Mouse (Mus musculus) megakaryocyte-erythroid progenitor cell, adult 5-6 weeks (primary cell): ENCODE measurements at regions not wholly inside any gene's neighbourhood (a gene's known extent, or its start where the extent isn't known, plus 50 kb on each side); places are given as distances from the start of the nearest gene placed in this dataset.

Source experiments
- ATAC-seq: replicated peaks from 2 replicates; pipeline ENCODE4 v1.8.0; 2016; ENCODE audit warnings: mild to moderate bottlenecking, inconsistent platforms; ENCODE audit not compliant: severe bottlenecking, poor library complexity, low FRiP score, low TSS enrichment

GRCm38 (mm10) chr16:24259711-24260230 lies 133.5 kb upstream of the Lpp start:
- ATAC-seq: no peak

DNA sequence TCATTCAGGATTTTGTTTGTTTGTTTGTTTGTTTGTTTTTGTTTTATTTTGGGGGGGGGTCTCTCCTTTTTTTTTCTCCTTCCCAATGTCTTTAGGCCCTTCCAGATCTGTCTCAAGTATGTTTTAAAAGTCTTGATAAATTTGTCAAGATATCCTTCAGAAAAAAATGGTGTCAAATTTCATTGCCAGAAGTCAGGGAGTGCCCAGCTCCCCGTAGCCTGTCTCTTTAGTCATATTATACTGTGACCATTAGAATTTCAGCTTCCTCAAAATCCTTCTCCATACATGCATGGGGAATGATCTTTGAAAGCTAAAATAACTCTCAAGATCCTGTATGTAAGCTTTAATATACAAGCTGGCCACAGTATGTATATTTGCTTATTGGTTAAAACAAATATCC lies 134.3 kb upstream of the Lpp start:
- no peak for ATAC-seq

- no peak for ATAC-seq
These were observed 138.3 kb upstream of the Lpp start for GRCm38 (mm10) chr16:24255037-24255436.

- no peak for ATAC-seq
These were observed 138.7 kb upstream of the Lpp start for GRCm38 (mm10) chr16:24254590-24254989.

GRCm38 (mm10) chr16:24254143-24254542 lies 139.2 kb upstream of the Lpp start:
- ATAC-seq: no peak

DNA sequence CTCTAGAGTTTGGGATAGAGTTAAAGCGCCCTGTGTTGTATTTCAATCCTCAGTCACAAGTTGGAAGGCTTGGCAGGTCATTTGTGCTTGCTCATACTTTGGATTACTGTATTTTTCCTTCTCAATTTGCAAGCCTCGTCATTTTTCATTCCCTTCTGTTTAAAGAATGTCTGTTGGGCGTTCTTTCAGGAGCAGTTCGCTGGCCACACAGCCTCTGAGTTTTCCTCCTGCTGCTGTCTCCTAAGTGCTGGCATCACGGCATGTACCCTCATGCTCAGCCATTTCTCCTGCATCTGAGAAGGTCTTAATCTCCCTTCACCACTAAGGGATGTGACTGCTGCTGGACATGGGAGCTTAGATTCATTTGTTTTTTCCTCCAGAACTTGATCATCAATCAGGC lies 146.0 kb upstream of the Lpp start:
- ATAC-seq: no peak

- peak; percentile 42 for ATAC-seq
These were observed 155.2 kb upstream of the Lpp start for GRCm38 (mm10) chr16:24238075-24238555.

DNA sequence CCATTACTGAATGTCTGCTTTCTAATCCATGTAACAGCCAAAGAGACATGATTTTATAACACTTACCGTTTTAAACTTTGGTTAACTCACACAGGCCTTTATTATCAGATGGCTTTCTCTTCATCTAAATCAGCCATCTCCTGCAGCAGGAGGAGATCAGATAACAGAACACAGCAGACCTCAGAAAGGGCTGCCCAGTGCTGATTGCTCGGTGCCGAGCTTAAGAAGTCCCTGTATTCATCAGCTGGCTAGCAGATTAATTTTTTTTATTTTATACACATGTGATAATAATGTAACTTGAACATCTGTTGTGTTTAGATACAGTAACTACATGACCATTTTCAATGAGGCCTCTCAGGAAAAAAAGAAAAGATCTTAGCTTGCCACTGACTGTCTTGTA lies 155.9 kb upstream of the Lpp start:
- ATAC-seq: peak; percentile 72

GRCm38 (mm10) chr16:24237013-24237412 lies 156.3 kb upstream of the Lpp start:
- no peak for ATAC-seq

GRCm38 (mm10) chr16:24236511-24236910 lies 156.8 kb upstream of the Lpp start:
- ATAC-seq: no peak

DNA sequence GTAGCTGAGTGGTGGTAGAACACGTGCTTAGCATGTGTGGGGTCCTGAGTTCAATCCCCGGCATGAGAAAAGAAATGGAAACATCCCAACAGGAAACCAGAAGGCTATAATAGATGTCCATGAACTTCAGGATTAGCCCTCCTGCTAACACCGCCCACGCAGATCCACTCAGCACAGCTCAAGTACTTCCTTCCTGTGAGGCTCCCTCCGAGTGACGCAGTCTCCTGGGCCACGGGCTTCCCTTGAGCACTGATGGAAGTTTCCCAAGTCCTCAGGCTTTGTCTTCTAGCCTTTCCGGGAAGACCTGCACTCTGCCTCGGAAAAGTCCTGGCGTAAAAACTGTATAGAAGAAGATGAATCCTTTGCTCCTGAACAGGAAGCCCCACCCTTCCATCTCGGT lies 158.5 kb upstream of the Lpp start:
- no peak for ATAC-seq

- no peak for ATAC-seq
These were observed 161.2 kb upstream of the Lpp start for GRCm38 (mm10) chr16:24232001-24232530.

DNA sequence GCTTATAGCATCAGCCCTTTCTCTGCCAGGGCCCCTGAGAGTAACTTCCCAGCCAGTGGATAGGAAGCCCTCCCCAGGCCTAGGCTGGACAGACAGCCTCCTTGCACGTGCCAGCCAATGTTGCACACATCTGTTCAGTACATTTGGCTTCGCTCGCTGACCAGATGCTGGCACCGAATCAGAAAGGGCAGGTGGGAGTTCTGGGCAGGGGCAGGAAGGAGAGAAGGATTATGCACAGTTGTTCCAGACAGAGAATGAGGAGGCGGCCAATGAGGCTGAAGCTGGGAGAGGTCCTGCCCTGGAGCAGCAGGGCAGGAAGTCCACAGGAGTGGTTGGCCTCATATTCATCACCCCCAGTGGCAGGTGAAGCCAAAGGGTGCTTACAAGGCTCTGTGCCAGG lies 161.8 kb upstream of the Lpp start:
- ATAC-seq: no peak

GRCm38 (mm10) chr16:24229002-24229607 lies 164.2 kb upstream of the Lpp start:
- ATAC-seq: no peak

DNA sequence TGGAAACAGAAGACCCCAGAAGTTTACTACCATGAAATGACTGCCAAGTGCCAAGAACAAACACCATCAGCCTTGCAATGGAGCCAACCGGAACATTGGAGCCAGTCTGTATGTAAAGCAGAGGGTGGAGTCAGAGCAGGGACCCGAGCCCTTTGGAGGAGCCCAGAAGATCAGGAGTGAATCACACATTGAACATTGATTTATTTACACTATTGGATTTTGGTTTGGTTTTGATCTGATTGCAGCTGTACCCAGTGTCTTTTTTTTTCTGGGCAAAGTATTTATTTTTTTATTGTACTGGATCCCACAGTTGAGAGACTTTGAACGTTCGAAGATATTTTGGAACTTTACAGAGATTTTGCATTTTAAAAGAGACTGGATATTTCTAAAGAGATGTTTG lies 167.4 kb upstream of the Lpp start:
- no peak for ATAC-seq

- no peak for ATAC-seq
These were observed 168.2 kb upstream of the Lpp start for GRCm38 (mm10) chr16:24225090-24225489.

DNA sequence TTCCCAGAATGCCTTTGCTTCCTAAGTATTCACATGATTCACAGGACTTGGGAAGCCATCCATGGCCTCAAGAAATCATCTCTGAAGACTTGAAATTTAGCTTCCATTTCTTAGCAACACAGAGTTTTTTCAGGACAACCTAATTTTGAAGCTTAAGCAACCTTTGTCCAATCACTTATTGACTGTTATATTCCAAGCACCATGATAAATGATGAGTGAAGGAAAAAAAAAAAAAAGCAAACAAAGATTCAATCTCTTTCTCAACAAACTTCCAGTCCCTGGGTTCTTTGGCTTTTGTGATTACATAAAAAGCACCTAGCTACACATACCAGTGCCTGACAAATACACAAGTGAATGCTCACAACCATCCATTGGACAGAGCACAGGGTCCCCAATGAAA lies 169.4 kb upstream of the Lpp start:
- no peak for ATAC-seq

DNA sequence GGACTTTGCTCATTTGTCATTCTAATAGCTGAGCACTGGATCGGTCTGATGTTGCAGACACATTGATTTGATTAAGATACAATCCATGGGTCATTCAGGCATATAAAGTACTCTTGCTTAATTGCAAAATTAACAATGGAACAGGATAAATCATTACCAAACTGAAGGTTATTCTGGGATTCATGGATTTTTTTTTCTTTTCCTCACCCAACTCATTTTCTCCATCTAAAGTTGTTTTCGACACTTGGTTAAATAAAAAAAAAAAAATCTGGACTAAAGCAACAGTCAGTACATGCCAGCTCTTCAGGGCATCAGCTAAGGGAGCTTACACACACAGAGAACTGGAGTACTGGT lies 169.8 kb upstream of the Lpp start:
- ATAC-seq: no peak

DNA sequence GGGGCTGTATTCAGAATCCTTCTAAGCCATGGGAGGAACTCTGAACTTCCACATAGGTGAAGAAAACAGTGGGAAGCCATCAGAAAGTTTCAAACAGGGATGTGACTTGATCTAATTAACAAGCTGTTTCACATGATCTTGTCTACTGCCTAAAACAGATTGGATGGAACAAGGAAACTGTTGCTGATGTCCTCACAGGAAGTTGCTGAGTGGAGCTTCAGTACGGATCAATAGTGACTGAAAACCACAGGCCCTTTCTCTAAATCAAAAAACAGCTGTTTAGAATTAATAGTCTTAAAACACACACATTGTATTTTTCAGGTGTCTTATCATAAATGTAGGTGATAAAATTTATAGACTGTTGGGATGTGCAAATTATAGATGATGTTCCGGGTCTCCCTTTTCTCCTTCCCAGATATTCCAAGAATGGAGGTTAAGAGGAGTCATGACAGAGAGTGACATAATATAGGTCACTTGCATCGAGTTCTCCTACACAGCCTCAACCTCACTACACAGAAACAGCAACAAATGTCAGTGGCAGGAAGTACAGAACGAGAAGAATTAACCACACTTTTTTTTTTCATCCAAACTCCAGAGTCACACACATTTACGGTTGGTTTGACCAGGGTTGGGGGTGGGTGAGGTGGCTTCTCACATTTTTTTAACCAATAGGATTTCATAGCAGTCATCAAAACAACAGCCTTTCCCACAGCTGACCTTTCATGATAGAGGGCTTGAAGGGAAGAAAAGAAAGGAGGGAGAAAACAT lies 170.4 kb upstream of the Lpp start:
- no peak for ATAC-seq

- no peak for ATAC-seq
These were observed 171.3 kb upstream of the Lpp start for GRCm38 (mm10) chr16:24221992-24222391.

DNA sequence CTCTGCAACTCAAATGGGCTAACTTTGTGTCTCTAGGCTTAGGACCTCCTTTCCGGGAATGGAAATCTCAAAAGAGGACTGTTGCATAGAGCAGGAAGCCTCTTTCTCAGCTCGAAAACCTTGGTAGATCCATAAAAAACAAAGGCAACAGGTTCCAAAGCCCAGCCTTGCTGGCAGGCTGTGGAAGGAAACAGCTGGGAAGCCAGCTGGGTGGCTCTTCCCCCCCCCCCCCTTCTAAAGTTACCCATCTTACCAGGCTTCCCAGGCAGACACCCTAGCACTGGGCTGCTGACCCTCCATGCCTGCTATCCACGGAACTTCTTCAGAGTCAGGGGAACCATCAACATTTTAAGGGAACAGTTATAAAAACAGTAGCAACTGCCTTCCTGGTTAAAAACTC lies 172.7 kb upstream of the Lpp start:
- ATAC-seq: no peak
